Mouse (Mus musculus) ES-Bruce4 (cell line): Measurements from ENCODE around the gene Ecm2. TPM values are rescaled to one million over a fixed set of nuclear protein-coding genes. Genes with fewer than 3 reads are reported as not detected.

Source experiments
- H3K27ac ChIP-seq: 2 replicates; pipeline ENCODE4 v1.5.1; 2012; ENCODE audit warnings: low read length, inconsistent platforms; ENCODE audit not compliant: insufficient read depth
- H3K27me3 ChIP-seq: 2 replicates; pipeline ENCODE4 v1.6.1; 2012; ENCODE audit warnings: mild to moderate bottlenecking, low read length, inconsistent platforms; ENCODE audit not compliant: control insufficient read depth, poor library complexity, insufficient read depth, severe bottlenecking
- H3K36me3 ChIP-seq: 2 replicates; pipeline ENCODE4 v1.6.1; 2012; ENCODE audit warnings: inconsistent platforms, mild to moderate bottlenecking, low read length, moderate library complexity; ENCODE audit not compliant: control insufficient read depth, poor library complexity, insufficient read depth, severe bottlenecking
- H3K4me1 ChIP-seq: one replicate; pipeline ENCODE4 v1.8.1; 2011; ENCODE audit warnings: low read length; ENCODE audit not compliant: control insufficient read depth, insufficient read depth
- H3K4me3 ChIP-seq: 2 replicates; pipeline ENCODE4 v1.5.1; 2011; ENCODE audit warnings: low read depth, mild to moderate bottlenecking, low read length
- H3K9ac ChIP-seq: 2 replicates; pipeline ENCODE4 v1.6.1; 2012; ENCODE audit warnings: low read depth, mild to moderate bottlenecking, inconsistent platforms; ENCODE audit not compliant: poor library complexity, severe bottlenecking
- H3K9me3 ChIP-seq: replicated peaks from 2 replicates; pipeline ENCODE4 v1.6.1; 2012; ENCODE audit warnings: mild to moderate bottlenecking, low read length, inconsistent platforms; ENCODE audit not compliant: control insufficient read depth, poor library complexity, insufficient read depth, severe bottlenecking
- CTCF ChIP-seq: IDR thresholded peaks from one replicate; pipeline ENCODE4 v1.8.1; 2011; ENCODE audit warnings: low read depth, low read length
- EP300 ChIP-seq: IDR thresholded peaks from 2 replicates; pipeline ENCODE4 v1.6.1; 2011; ENCODE audit warnings: low read depth, low read length; ENCODE audit not compliant: insufficient read depth
- POLR2A ChIP-seq: IDR thresholded peaks from one replicate; pipeline ENCODE4 v1.8.1; 2011; ENCODE audit warnings: low read length; ENCODE audit not compliant: insufficient read depth
- polyA plus RNA-seq: library from polyadenylated mRNA; stranded (reverse); fragments of >200 nt; gene quantifications from 2 replicates; pipeline ENCODE4 v1.2.4, GENCODE M21; 2011; ENCODE audit warnings: low read depth; ENCODE audit not compliant: missing spikeins, insufficient read depth, insufficient read length

The Ecm2 gene
- polyA plus RNA-seq, 1 experiment: 0.18 TPM

GRCm38 (mm10) chr13:49560886-49561285 lies 56.3 kb downstream of the Ecm2 start:
- TF ChIP-seq CTCF (no peak), POLR2A (no peak), EP300 (no peak)
- no peaks in the 10 kb centered on the region for H3K36me3 ChIP-seq
- no peak overlapping the region for H3K9ac ChIP-seq
- no peak overlapping the region for H3K27ac ChIP-seq
- H3K4me3 ChIP-seq: no peak overlapping the region
- no peaks in the 10 kb centered on the region for H3K9me3 ChIP-seq
- no peaks in the 10 kb centered on the region for H3K4me1 ChIP-seq
- H3K27me3 ChIP-seq: no peaks in the 10 kb centered on the region

GRCm38 (mm10) chr13:49564347-49564746 lies 59.7 kb downstream of the Ecm2 start:
- TF ChIP-seq CTCF (no peak), POLR2A (no peak), EP300 (no peak)
- Histone ChIP-seq H3K27ac (no peak overlapping the region), H3K9ac (no peak overlapping the region), H3K27me3 (no peaks in the 10 kb centered on the region), H3K9me3 (no peaks in the 10 kb centered on the region), H3K4me1 (no peaks in the 10 kb centered on the region), H3K4me3 (no peak overlapping the region), H3K36me3 (no peaks in the 10 kb centered on the region)

DNA sequence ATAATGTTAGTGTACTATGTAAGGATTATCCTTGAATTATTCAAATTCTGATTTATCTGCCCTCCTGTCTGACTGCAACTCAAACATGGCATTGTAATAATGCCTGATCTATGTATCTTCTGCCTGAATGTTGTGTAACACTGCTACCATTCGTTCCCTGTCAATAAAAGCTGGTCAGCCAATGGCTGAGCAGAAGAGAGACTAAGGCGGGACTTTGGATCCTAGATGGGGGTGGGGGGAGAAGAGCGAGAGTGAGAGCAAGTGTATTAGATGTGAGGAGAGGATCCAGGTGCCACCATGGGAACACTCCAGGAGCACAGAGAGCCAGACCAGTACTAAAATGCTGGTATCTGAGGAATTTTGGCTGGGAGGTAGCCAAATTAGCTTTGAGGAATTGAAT lies 65.8 kb downstream of the Ecm2 start:
- no peak overlapping the region for H3K9ac ChIP-seq
- no peaks in the 10 kb centered on the region for H3K36me3 ChIP-seq
- H3K4me3 ChIP-seq: no peak overlapping the region
- H3K4me1 ChIP-seq: no peaks in the 10 kb centered on the region
- H3K27ac ChIP-seq: no peak overlapping the region
- no peaks in the 10 kb centered on the region for H3K9me3 ChIP-seq
- TF ChIP-seq POLR2A (no peak), CTCF (no peak), EP300 (no peak)
- H3K27me3 ChIP-seq: no peaks in the 10 kb centered on the region

- TF ChIP-seq POLR2A (no peak), EP300 (no peak), CTCF (no peak)
- no peak overlapping the region for H3K27ac ChIP-seq
- H3K27me3 ChIP-seq: no peaks in the 10 kb centered on the region
- H3K4me3 ChIP-seq: no peak overlapping the region
- H3K9me3 ChIP-seq: no peaks in the 10 kb centered on the region
- no peak overlapping the region for H3K9ac ChIP-seq
- no peaks in the 10 kb centered on the region for H3K4me1 ChIP-seq
- no peaks in the 10 kb centered on the region for H3K36me3 ChIP-seq
Observed at GRCm38 (mm10) chr13:49571418-49571817, 66.8 kb downstream of the Ecm2 start.

- Histone ChIP-seq H3K4me1 (no peaks in the 10 kb centered on the region), H3K27ac (no peak within 1 kb of the TSS), H3K27me3 (no peaks in the 10 kb centered on the region), H3K9me3 (no peaks in the 10 kb centered on the region), H3K4me3 (no peak within 1 kb of the TSS), H3K36me3 (no peaks in the 10 kb centered on the region), H3K9ac (no peak within 1 kb of the TSS)
- no peak for TF ChIP-seq POLR2A
- TF ChIP-seq CTCF: no peak
- TF ChIP-seq EP300: no peak
Observed at GRCm38 (mm10) chr13:49581541-49582530, 77.2 kb downstream of the Ecm2 start, which contains the start of gene Omd. Gene Omd, plus strand, starts transcription at chr13:49582462.

Other genes with a start within 250 kb of the Ecm2 start
- 0.37 and 0.38 TPM in 2 replicates for gene Fgd3, start 184.5 kb upstream of the Ecm2 start, polyA plus RNA-seq
- 15.3 and 16.1 TPM in 2 replicates for gene Bicd2, start 163.2 kb upstream of the Ecm2 start, polyA plus RNA-seq
- gene Ippk, start 83.6 kb upstream of the Ecm2 start, polyA plus RNA-seq: 15.4 and 16.4 TPM in 2 replicates
- gene Tes3-ps, start 11.5 kb upstream of the Ecm2 start, polyA plus RNA-seq: 3.4 and 5.4 TPM in 2 replicates
- 0.38 and 0.60 TPM in 2 replicates for gene Aspn, start 39.6 kb downstream of the Ecm2 start, polyA plus RNA-seq
- gene Omd, start 77.7 kb downstream of the Ecm2 start, polyA plus RNA-seq: not detected in 2 replicates
- 0.24 and 0.26 TPM in 2 replicates for gene Ogn, start 103.2 kb downstream of the Ecm2 start, polyA plus RNA-seq
- 25.6 and 27.2 TPM in 2 replicates for gene Cenpp, start 148.0 kb downstream of the Ecm2 start, polyA plus RNA-seq
- gene Nol8, start 148.3 kb downstream of the Ecm2 start, polyA plus RNA-seq: 52.0 and 58.4 TPM in 2 replicates
- gene Iars, start 177.3 kb downstream of the Ecm2 start, polyA plus RNA-seq: 263 and 268 TPM in 2 replicates